Mouse (Mus musculus): ENCODE measurements around the gene Zbtb37.

DNA sequence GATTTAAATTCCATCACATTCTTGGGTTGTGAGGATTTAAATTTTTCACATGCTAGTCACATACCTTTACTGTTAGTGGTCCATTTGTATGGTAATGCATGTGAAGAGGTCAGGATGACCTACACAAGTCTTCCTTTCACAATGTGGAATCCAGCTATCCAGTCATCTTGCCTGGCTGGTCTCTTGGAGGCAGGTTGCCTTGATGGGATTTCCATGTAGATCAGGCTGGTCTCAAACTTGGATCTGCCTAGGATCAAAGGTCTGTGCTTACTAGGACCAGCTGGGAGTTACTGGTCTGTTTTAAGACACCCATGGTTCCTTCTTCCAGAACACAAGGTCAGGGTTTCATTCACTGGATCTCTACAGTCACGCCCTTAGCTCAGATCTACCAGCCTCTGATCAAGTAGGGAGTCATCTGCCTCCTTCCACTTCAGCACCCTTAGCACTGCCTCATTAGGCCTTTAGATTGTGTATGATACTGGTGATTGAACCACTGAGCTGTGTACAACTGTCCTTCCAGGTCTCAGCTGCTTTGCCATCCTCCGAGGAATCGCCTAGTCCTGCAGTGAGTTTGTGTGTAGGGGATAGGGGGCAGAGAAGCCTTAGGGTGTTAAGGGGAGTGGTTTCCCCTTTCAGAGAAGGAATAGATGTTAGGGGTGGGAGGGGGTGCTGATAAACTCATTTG, 5.2 kb upstream of the Zbtb37 start:
- TF ChIP-seq CTCF (IDR thresholded peaks at IDR 0.05; ENCODE audit: low read depth, low read length) (no peak), POLR2A (IDR thresholded peaks at IDR 0.05; ENCODE audit: borderline replicate concordance, low read depth, low read length) (no peak)
